Mouse (Mus musculus) erythroid progenitor cell, adult 5-6 weeks (primary cell): Measurements from ENCODE around the gene Smim1. TPM values are rescaled to one million over a fixed set of nuclear protein-coding genes. Genes with fewer than 3 reads are reported as not detected.
A peak's percentile ranks its signal among the peaks of the same experiment; 100 is the strongest.

Experiments
- ATAC-seq: replicated peaks from 2 replicates; pipeline ENCODE4 v1.8.0; 2016; ENCODE audit warnings: moderate number of reproducible peaks, mild to moderate bottlenecking, moderate TSS enrichment, inconsistent platforms; ENCODE audit not compliant: poor library complexity, low FRiP score, severe bottlenecking
- total RNA-seq, 2 experiments: library from RNA; stranded (forward) in 1 of 2; stranded (reverse) in 1 of 2; fragments of 150-400 nt in 1 of 2; fragments of 186-747, 209-891 nt in 1 of 2; gene quantifications; 2 replicates each; pipeline versions ENCODE4 v1.2.3 to v1.2.4; 2015 to 2017; ENCODE audit warnings: low replicate concordance in 2 of 2

Gene Smim1
- total RNA-seq, 2 experiments from 2014 or later, result 39.6 to 72.9 TPM

- no peak for ATAC-seq
Measured at GRCm38 (mm10) chr4:154022844-154023243, 3.2 kb downstream of the Smim1 start.

DNA sequence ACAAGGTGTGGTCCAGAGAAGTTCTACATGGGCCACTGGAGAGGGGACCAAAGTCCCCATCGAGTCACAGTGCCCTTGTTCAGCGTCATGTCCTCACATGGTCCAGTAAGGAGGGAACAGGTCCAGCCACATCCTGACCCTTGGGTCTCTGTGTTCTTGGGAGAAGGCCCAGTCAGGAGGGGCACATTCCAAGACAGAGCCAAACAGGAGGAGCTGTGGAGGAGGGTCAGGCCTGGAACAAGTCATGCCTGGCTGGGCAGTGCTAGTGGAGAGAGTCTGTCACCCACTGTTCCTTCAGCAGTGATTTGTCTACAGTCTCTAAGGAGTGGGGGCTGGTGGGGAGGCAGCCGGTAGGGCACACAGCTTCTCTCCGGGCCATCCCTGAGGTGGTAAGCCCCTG, 3.6 kb downstream of the Smim1 start:
- ATAC-seq, result no peak

GRCm38 (mm10) chr4:154021432-154021831, 4.6 kb downstream of the Smim1 start:
- ATAC-seq, result no peak

DNA sequence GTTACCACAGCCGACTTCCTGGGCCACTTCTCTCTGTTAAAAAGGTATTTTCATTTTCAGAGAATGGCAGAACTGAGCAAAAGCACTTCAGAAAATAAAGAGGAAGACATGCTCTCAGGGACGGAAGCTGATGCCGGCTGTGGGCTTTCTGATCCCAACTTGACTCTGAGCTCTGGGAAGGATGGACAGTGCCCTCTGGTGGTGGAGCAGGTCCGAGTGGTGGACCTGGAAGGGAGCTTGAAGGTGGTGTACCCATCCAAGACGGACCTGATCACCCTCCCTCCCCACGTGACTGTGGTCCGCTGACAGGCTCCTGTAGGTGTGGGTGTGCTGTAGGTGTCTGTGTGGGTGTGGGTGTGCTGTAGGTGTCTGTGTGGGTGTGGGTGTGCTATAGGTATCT, 6.5 kb downstream of the Smim1 start:
- no peak for ATAC-seq

GRCm38 (mm10) chr4:154015476-154015875, 10.6 kb downstream of the Smim1 start:
- ATAC-seq, result no peak

DNA sequence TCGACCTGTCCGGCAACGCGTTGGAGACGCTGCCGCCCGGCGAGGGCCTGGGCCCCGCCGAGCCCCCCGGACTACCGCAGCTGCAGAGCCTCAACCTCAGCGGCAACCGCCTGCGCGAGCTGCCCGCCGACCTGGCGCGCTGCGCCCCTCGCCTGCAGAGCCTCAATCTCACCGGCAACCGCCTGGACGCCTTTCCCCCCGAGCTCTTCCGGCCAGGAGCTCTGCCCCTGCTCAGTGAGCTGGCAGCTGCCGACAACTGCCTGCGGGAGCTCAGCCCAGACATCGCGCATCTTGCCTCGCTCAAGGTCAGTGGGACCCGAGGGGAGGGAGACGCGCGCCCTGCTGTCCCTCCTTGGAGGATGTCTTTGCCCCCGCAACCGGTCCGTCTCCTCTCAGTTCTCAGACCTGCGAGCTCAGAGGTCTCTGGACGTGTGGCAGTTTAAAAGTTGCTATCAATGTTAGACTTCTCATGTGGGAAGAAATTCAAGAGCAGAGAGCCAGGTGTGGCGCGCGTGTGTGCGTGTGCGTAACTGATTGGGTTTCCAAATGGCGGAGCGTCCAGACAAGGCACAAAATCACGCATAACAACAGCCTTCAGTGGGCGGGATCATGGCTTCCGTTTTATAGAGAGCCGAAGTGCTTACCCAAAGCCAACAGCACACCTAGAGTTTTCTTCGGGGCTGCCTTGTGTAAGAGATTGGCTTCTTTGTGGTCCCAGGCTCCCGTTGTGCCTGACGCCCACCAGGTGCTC, 13.7 kb downstream of the Smim1 start:
- no peak for ATAC-seq

GRCm38 (mm10) chr4:154011646-154012089, 14.4 kb downstream of the Smim1 start, which contains the start of gene Lrrc47:
Lrrc47 (plus strand) TSS chr4:154011731.
- ATAC-seq, result peak; percentile 96

DNA sequence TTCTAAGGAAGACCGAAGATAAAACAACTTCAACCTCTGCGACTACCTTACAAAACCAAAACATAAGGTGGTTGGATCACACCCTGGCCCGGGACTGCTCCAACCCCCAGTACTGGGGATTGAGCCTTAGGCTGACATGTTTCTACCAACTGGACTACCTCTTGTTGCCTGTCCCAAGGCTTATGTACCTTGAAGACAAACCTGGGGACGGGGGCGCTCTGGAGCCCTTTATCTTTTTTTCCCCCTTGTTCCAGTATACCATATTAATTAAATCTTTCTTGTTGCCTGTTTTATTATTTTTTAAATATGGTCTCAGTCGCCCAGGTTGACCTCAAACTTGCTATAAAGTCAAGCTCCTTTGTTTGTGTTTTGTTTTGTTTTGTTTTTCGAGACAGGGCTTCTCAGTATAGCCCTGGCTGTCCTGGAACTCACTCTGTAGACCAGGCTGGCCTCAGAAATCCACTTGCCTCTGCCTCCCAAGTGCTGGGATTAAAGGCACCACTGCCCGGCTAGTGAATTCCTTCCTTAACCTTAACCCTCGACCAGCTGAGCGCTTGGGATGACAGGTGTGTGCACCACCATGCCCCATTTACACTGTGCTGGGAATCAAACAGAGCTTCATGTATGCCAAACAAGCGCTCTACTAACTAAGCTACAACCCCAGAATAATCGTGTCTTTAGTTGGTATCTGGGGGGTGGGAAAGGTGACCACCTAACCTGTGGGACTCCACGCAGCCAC, 15.0 kb downstream of the Smim1 start:
- peak; percentile 48 for ATAC-seq

DNA sequence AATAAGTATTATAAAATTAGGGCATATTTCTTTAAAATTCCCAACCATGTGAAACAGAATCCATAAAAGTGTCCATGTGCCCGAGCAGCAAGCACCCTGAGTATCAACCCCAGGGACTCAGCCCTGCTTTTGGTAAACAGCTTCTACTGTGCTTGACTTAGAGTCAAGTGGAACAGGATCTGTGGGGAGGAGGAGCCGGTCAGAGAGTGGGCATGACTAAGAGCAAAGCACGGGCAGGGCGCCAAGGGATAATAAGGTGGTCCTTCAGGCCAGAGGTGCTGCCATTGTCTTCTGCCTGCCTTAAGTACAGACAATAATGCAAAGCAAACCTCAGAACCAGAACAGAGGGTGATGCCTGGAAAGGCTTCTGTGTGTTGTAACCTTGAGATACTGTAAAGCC, 18.3 kb downstream of the Smim1 start:
- no peak for ATAC-seq

- ATAC-seq, result no peak
Measured at GRCm38 (mm10) chr4:154006264-154006663, 19.8 kb downstream of the Smim1 start.

- ATAC-seq, result no peak
Measured at GRCm38 (mm10) chr4:154005488-154005887, 20.5 kb downstream of the Smim1 start.

DNA sequence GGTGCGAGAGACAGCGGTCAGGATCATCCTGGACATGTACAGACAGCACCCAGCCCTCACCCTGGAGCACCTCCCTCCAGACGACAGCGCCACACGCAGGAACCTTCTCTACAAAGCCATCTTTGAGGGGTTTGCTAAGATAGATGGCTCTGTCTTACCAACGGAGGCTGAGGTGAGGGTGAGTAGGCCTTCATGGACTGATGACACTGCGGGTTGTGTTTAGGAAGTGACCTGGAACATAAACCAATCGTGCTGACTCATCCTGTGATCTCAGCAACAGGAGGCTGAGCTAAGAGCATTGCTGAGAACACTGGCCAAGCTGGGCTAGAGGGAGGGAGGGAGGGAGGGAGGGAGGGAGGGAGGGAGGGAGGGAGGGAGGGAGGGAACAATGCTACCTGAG, 32.5 kb downstream of the Smim1 start:
- ATAC-seq, result no peak

GRCm38 (mm10) chr4:153992715-153993114, 33.3 kb downstream of the Smim1 start:
- ATAC-seq, result no peak

DNA sequence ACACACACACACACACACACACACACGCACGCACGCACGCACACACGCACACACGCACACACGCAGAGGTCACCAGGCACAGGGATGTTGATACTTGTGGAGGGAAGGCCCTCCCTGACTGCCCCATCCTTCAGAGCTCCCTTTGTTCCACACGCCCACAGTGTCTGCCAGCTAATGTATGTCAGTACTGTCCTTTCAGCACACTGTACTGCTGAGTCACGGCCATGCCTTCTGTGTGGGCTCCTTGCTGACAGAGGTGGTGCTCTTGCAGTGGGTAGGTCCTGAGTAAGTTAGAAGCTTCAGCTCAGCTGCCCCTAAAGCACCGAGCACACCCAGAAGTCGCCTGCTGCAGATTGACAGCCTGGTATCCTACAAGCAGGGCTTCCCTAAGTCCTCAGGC, 45.6 kb downstream of the Smim1 start:
- no peak for ATAC-seq

- ATAC-seq, result no peak
Measured at GRCm38 (mm10) chr4:153979243-153979642, 46.8 kb downstream of the Smim1 start.

- no peak for ATAC-seq
Measured at GRCm38 (mm10) chr4:153975768-153976167, 50.3 kb downstream of the Smim1 start.

- peak; percentile 50; the same call in 1 of the 2 replicates for ATAC-seq
Measured at GRCm38 (mm10) chr4:153975292-153975662, 50.8 kb downstream of the Smim1 start.

DNA sequence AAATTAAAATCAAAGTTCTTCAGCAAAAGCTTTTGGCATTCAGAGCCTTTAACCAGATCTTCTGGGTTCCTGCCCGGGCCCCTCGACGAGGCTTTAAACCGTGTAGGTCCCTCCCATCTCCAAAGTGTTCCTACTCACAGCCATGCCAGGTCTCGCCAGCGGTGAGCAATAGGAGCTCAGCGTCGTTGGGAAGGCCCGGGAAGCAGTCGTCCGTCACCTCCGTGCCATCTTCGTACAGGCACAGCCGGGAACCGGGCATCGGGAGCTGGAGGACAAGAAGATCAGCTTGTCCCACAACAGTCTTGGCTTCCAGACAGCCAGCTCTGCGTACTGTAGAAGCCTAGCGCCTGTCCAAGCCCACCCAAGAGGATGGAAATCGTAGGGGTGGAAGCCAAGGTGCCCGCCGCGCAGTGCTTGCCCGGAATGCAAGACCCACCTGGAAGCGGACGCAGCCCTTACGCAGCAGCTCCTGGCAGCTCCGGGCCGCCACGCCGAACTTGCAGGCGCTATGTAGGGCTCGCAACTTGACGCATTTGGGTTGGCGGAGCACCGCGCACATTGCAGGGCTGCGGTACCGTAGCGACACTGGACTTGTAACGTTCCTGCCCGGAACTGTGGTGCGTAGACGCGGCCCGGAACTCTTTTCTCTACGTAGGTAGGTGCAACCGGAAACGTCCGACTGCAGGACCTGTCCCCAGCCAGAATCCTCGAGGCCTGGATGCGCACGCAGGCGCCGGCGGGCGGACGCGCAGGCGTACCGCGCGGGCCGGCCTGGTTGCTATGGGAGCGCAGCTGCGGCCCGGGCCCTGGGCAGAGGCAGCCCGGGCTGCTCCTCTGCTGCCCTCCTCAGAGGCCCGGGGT, 51.4 kb downstream of the Smim1 start, which contains the start of the genes Dffb and Cep104:
Dffb (minus strand) TSS at position 696 of the 861 bp plus-strand sequence.
Cep104 (plus strand) TSS at position 764 of the 861 bp plus-strand sequence.
- peak; percentile 94 for ATAC-seq
